Mouse (Mus musculus): ENCODE results near the gene Exoc4. TPM values are rescaled to one million over a fixed set of nuclear protein-coding genes. Genes with fewer than 3 reads are reported as not detected.

Exoc4 gene
- polyA plus RNA-seq, 1 experiment from 2014 or later = 18.1 TPM

DNA sequence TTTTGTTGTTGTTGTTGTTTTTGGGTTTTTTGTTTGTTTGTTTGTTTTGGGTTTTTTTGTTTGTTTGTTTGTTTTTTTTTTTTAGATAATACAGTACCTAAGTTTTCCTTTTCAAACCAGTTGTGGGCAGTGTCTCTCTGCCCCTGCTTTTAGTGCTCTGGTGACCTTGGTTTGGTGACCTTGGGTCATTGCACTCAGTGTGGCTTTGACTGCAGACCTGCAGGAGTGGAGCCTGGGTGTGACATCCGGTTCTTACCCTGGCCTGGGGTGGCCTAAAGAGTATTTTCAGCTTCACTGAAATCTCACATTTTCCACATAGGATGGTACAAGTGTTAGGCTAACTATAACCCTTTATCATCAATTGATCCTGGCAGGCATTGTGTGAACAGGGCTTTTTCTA is 371.8 kb downstream of the Exoc4 start:
- no peaks in the 10 kb centered on the region for H3K9me3 ChIP-seq (replicated peaks; ENCODE audit: low read length)
- H3K27me3 ChIP-seq (ENCODE audit: insufficient read depth, low read length) = no peaks in the 10 kb centered on the region
- no peak for DNase-seq (ENCODE audit: low spot score)
- no peak overlapping the region for H3K27ac ChIP-seq
- H3K4me3 ChIP-seq (replicated peaks; ENCODE audit: low read depth, low read length) = no peak overlapping the region
- H3K36me3 ChIP-seq (ENCODE audit: insufficient read depth, low read length) = no peaks in the 10 kb centered on the region
- WGBS = 53% methylated on average over 1 of the region's 1 CpGs
- no peaks in the 10 kb centered on the region for H3K4me1 ChIP-seq (replicated peaks; ENCODE audit: insufficient read depth, low read length)
- no peak overlapping the region for H3K9ac ChIP-seq (ENCODE audit: low read depth, low read length)
- H3K4me2 ChIP-seq (ENCODE audit: low read length) = no peak overlapping the region
- no peak for ATAC-seq (replicated peaks; ENCODE audit: low FRiP score, low read depth)
- TF ChIP-seq CTCF (IDR thresholded peaks at IDR 0.05; ENCODE audit: low read depth) = no peak

DNA sequence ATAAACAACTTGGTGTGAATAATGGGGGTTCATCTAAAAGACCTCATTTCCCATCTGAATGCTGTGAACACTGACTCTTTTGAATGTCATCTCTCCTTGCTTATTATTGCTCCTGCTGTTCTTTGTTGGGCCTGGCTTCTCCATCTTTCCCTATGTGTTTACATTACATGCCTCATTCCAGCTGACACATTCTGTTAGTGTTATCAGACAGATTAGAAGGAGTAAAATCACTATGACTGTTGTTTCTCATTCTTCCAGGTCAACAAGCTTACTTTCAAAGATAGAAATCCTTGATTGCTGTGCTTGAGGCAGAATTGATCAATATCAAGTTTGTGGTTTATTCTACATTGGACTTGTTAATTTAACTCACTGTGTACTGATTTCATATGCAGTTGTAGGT is 377.0 kb downstream of the Exoc4 start:
- H3K4me3 ChIP-seq (replicated peaks; ENCODE audit: low read depth, low read length) = no peak overlapping the region
- TF ChIP-seq CTCF (IDR thresholded peaks at IDR 0.05; ENCODE audit: low read depth) = no peak
- no peak overlapping the region for H3K4me2 ChIP-seq (ENCODE audit: low read length)
- H3K27ac ChIP-seq = no peak overlapping the region
- H3K9me3 ChIP-seq (replicated peaks; ENCODE audit: low read length) = no peaks in the 10 kb centered on the region
- H3K27me3 ChIP-seq (ENCODE audit: insufficient read depth, low read length) = no peaks in the 10 kb centered on the region
- H3K9ac ChIP-seq (ENCODE audit: low read depth, low read length) = no peak overlapping the region
- DNase-seq (ENCODE audit: low spot score) (no peak), ATAC-seq (replicated peaks; ENCODE audit: low FRiP score, low read depth) (no peak)
- no peaks in the 10 kb centered on the region for H3K4me1 ChIP-seq (replicated peaks; ENCODE audit: insufficient read depth, low read length)
- no peaks in the 10 kb centered on the region for H3K36me3 ChIP-seq (ENCODE audit: insufficient read depth, low read length)

DNA sequence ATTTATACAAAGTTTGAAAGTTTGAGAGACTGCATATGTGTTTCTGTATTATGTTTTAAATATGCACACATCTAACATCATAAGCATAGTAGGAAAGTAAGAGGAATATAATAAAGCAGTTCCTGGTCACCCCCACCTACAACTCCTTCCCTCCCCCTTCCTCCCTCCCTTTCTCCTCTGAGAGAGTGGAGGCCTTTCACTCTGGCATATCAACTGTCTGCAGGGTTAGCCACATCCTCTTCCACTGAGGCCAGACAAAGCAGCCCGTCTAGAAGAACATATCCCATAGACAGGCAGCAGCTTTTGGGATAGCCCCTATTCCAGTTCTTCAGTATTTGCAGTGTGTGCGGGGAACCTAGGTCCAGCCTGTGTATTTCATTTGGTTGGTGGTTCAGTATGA is 382.2 kb downstream of the Exoc4 start:
- Histone ChIP-seq H3K4me3 (replicated peaks; ENCODE audit: low read depth, low read length) (no peak overlapping the region), H3K27me3 (ENCODE audit: insufficient read depth, low read length) (no peaks in the 10 kb centered on the region), H3K9ac (ENCODE audit: low read depth, low read length) (no peak overlapping the region), H3K4me1 (replicated peaks; ENCODE audit: insufficient read depth, low read length) (no peaks in the 10 kb centered on the region), H3K27ac (no peak overlapping the region), H3K9me3 (replicated peaks; ENCODE audit: low read length) (no peaks in the 10 kb centered on the region), H3K4me2 (ENCODE audit: low read length) (no peak overlapping the region), H3K36me3 (ENCODE audit: insufficient read depth, low read length) (no peaks in the 10 kb centered on the region)
- WGBS = 98% methylated on average over 2 of the region's 2 CpGs
- ATAC-seq (replicated peaks; ENCODE audit: low FRiP score, low read depth) (no peak), DNase-seq (ENCODE audit: low spot score) (no peak)
- TF ChIP-seq CTCF (IDR thresholded peaks at IDR 0.05; ENCODE audit: low read depth) = no peak

DNA sequence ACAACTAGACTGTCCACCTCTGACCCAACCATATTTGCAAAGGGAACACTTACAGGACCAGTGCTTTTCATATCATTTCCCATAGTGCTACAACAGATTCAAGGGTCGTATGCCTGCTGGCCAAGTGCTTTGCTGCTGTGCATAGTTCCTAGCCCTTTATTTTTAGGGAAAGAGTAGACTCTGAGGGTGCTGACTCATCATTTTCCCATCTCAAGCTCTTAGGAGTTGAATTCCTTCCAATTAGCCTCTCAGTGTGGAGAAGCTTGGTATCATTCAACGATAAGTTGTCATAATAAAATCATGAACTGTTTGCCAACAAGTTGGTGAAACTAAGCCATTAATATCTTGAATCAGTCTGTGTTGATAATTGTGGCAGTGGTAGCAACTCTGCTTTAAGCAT is 388.3 kb downstream of the Exoc4 start:
- no peak for TF ChIP-seq CTCF (IDR thresholded peaks at IDR 0.05; ENCODE audit: low read depth)
- no peak overlapping the region for H3K27ac ChIP-seq
- no peak overlapping the region for H3K4me3 ChIP-seq (replicated peaks; ENCODE audit: low read depth, low read length)
- ATAC-seq (replicated peaks; ENCODE audit: low FRiP score, low read depth) (no peak), DNase-seq (ENCODE audit: low spot score) (no peak)
- H3K9ac ChIP-seq (ENCODE audit: low read depth, low read length) = no peak overlapping the region
- 88% methylated on average over 2 of the region's 2 CpGs for WGBS
- no peaks in the 10 kb centered on the region for H3K36me3 ChIP-seq (ENCODE audit: insufficient read depth, low read length)
- H3K27me3 ChIP-seq (ENCODE audit: insufficient read depth, low read length) = no peaks in the 10 kb centered on the region
- no peaks in the 10 kb centered on the region for H3K9me3 ChIP-seq (replicated peaks; ENCODE audit: low read length)
- no peaks in the 10 kb centered on the region for H3K4me1 ChIP-seq (replicated peaks; ENCODE audit: insufficient read depth, low read length)
- no peak overlapping the region for H3K4me2 ChIP-seq (ENCODE audit: low read length)

DNA sequence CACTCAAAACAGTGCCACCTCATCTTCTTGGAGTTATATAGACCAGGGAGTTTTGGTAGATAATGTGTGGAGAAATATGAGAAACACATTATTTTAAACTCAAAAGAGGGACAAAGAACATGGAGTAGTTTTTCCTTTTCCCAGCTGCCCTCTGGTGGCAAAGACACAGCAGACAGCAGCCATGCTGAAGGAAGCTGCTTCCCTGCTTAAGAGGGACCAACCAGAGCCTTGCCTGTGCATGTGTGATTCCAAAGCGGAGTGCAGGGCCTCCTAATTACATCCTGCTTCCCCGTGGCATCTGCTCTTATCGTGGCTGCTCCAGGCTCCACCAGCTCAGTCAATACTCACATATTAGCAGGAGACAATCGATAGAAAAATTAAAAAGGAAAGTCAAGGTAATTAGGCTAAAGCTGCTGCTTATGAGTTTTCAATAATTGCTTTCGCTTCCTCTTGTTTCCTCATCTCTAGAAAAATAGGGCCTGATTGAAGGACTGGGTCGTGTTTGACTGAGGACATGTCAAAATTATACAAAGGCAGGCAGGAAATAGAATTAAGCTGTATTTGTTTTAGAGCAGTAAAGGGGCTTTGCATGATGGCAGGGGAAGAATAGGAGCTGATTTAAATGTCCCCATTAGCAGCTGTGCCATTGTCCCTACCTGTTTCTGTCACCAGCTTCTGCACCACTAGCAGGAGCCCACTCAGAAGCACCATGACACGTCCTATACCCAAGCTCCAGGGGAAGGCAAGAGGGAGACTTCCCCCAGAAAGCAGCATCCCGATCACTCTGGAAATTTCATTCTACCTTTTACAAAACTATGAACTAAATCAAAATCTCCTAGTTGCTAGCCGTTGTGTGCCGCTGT is 433.1 kb downstream of the Exoc4 start:
- Histone ChIP-seq H3K9me3 (replicated peaks; ENCODE audit: low read length) (no peaks in the 10 kb centered on the region), H3K27me3 (ENCODE audit: insufficient read depth, low read length) (no peaks in the 10 kb centered on the region), H3K4me2 (ENCODE audit: low read length) (no peak overlapping the region), H3K9ac (ENCODE audit: low read depth, low read length) (no peak overlapping the region), H3K4me1 (replicated peaks; ENCODE audit: insufficient read depth, low read length) (no peaks in the 10 kb centered on the region), H3K4me3 (replicated peaks; ENCODE audit: low read depth, low read length) (no peak overlapping the region), H3K36me3 (ENCODE audit: insufficient read depth, low read length) (no peaks in the 10 kb centered on the region), H3K27ac (no peak overlapping the region)
- peak; percentile 70 for DNase-seq (ENCODE audit: low spot score)
- no peak for ATAC-seq (replicated peaks; ENCODE audit: low FRiP score, low read depth)
- TF ChIP-seq CTCF (IDR thresholded peaks at IDR 0.05; ENCODE audit: low read depth) = peak; percentile 73
- 57% methylated on average over 10 of the region's 10 CpGs for WGBS

DNA sequence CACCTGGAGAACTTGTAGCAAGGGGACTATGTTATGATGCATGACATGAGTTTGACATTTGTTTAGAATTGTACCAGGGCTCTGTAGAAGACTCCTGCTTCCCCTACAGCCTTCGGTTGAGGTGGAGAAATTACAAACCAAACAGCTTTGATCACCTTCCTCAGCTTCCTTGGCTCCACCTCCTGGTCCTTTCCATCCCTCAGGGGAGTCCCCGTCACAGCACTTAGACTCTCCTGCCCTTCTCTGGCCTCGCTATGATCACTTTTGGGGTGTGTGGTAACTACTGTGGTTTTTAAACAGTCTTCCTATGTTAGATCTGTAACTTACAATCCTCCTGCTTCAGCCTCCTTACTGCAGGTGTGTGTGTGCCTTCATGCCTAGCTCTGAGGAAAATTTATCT is 434.6 kb downstream of the Exoc4 start:
- no peak overlapping the region for H3K9ac ChIP-seq (ENCODE audit: low read depth, low read length)
- DNase-seq (ENCODE audit: low spot score) (no peak), ATAC-seq (replicated peaks; ENCODE audit: low FRiP score, low read depth) (no peak)
- no peak overlapping the region for H3K4me3 ChIP-seq (replicated peaks; ENCODE audit: low read depth, low read length)
- no peak overlapping the region for H3K4me2 ChIP-seq (ENCODE audit: low read length)
- no peak overlapping the region for H3K27ac ChIP-seq
- H3K36me3 ChIP-seq (ENCODE audit: insufficient read depth, low read length) = no peaks in the 10 kb centered on the region
- WGBS = 65% methylated on average over 3 of the region's 3 CpGs
- no peaks in the 10 kb centered on the region for H3K9me3 ChIP-seq (replicated peaks; ENCODE audit: low read length)
- no peaks in the 10 kb centered on the region for H3K4me1 ChIP-seq (replicated peaks; ENCODE audit: insufficient read depth, low read length)
- no peak for TF ChIP-seq CTCF (IDR thresholded peaks at IDR 0.05; ENCODE audit: low read depth)
- no peaks in the 10 kb centered on the region for H3K27me3 ChIP-seq (ENCODE audit: insufficient read depth, low read length)

DNA sequence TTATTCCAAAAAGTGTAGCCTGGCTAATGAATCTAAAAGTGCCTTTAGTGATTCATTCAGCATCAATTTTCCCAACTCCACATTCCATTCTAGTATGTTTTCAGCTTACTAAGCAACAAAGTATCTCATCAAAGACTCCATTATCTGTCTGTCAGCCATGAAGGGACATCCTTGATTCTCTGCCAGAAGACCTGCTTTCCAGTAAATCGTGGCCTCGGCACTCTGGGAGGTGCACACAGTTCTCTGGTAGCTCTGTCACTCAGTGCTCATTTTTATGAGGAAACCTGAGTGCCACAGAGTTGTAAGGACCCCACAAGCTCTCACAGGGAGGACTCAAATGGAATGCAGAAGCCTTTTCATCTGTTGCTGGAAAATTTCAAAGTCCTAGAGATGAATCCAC is 436.4 kb downstream of the Exoc4 start:
- Histone ChIP-seq H3K4me2 (ENCODE audit: low read length) (no peak overlapping the region), H3K4me1 (replicated peaks; ENCODE audit: insufficient read depth, low read length) (no peaks in the 10 kb centered on the region), H3K27me3 (ENCODE audit: insufficient read depth, low read length) (no peaks in the 10 kb centered on the region), H3K4me3 (replicated peaks; ENCODE audit: low read depth, low read length) (no peak overlapping the region), H3K9ac (ENCODE audit: low read depth, low read length) (no peak overlapping the region), H3K36me3 (ENCODE audit: insufficient read depth, low read length) (no peaks in the 10 kb centered on the region), H3K9me3 (replicated peaks; ENCODE audit: low read length) (no peaks in the 10 kb centered on the region), H3K27ac (no peak overlapping the region)
- DNase-seq (ENCODE audit: low spot score) (no peak), ATAC-seq (replicated peaks; ENCODE audit: low FRiP score, low read depth) (no peak)
- TF ChIP-seq CTCF (IDR thresholded peaks at IDR 0.05; ENCODE audit: low read depth) = no peak
- 45% methylated on average over 2 of the region's 2 CpGs for WGBS

Measured in kidney, postnatal 0 days (tissue).